Mouse (Mus musculus) myocyte (in vitro differentiated cells): ENCODE data around the gene Thap11.

Experiments used
- CEBPB ChIP-seq: IDR thresholded peaks from 2 replicates; pipeline ENCODE4 v1.6.1; 2011; ENCODE audit warnings: mild to moderate bottlenecking, moderate library complexity; ENCODE audit not compliant: poor library complexity, insufficient read depth, severe bottlenecking
- E2F4 ChIP-seq: IDR thresholded peaks from one replicate; pipeline ENCODE4 v1.6.1; 2011; ENCODE audit warnings: mild to moderate bottlenecking, control low read depth, moderate library complexity; ENCODE audit not compliant: insufficient read depth
- MAX ChIP-seq: IDR thresholded peaks from one replicate; pipeline ENCODE4 v1.6.1; 2011; ENCODE audit warnings: low read depth, mild to moderate bottlenecking, control low read depth
- MYOD1 ChIP-seq, 3 experiments: IDR thresholded peaks; one replicate each; pipeline ENCODE4 v1.6.1; 2011; ENCODE audit warnings: control low read depth in 2 of 3, low read depth in 2 of 3, mild to moderate bottlenecking in 2 of 3, moderate library complexity in 1 of 3; ENCODE audit not compliant: insufficient read length in 2 of 3, control insufficient read depth in 1 of 3
- MYOG ChIP-seq, 3 experiments: IDR thresholded peaks; one replicate each; pipeline ENCODE4 v1.6.1; 2011; ENCODE audit warnings: control low read depth in 2 of 3, low read depth in 2 of 3, mild to moderate bottlenecking in 2 of 3; ENCODE audit not compliant: insufficient read length in 2 of 3, control insufficient read depth in 1 of 3, insufficient read depth in 1 of 3
- POLR2A ChIP-seq: IDR thresholded peaks from one replicate; pipeline ENCODE4 v1.6.1; 2011; ENCODE audit warnings: low read depth, mild to moderate bottlenecking, control low read depth, moderate library complexity; ENCODE audit not compliant: insufficient read length
- POLR2AphosphoS2 ChIP-seq: IDR thresholded peaks from one replicate; pipeline ENCODE4 v1.6.1; 2011; ENCODE audit warnings: low read depth, control low read depth; ENCODE audit not compliant: insufficient read length
- SRF ChIP-seq: IDR thresholded peaks from one replicate; pipeline ENCODE4 v1.6.1; 2011; ENCODE audit warnings: low read depth; ENCODE audit not compliant: control insufficient read depth, insufficient read length
- TCF12 ChIP-seq: IDR thresholded peaks from one replicate; pipeline ENCODE4 v1.6.1; 2011; ENCODE audit warnings: mild to moderate bottlenecking, control low read depth; ENCODE audit not compliant: poor library complexity, insufficient read depth, severe bottlenecking
- TCF3 ChIP-seq: IDR thresholded peaks from one replicate; pipeline ENCODE4 v1.6.1; 2011; ENCODE audit warnings: low read depth, control low read depth; ENCODE audit not compliant: insufficient read length
- USF1 ChIP-seq: IDR thresholded peaks from one replicate; pipeline ENCODE4 v1.6.1; 2011; ENCODE audit warnings: low read depth, mild to moderate bottlenecking, control low read depth, moderate library complexity

GRCm38 (mm10) chr8:105880754-105881520 is 26.0 kb downstream of the Thap11 start, which contains the start of gene Edc4:
- TF ChIP-seq POLR2A (peak; percentile 98), MYOD1 (IDR thresholded peaks at IDR 0.05; ENCODE audit: control insufficient read depth in 1 of 3, insufficient read length in 2 of 3, low read depth in 2 of 3) (no peak), USF1 (no peak), TCF12 (no peak), MYOG (IDR thresholded peaks at IDR 0.05; ENCODE audit: control insufficient read depth in 1 of 3, insufficient read depth in 1 of 3, insufficient read length in 2 of 3, low read depth in 2 of 3) (no peak), CEBPB (no peak), TCF3 (no peak), SRF (no peak), POLR2AphosphoS2 (peak; percentile 99), MAX (no peak), E2F4 (no peak)
